Mouse (Mus musculus) midbrain, embryonic 16.5 days (tissue): ENCODE measurements at regions not wholly inside any gene's neighbourhood (a gene's known extent, or its start where the extent isn't known, plus 50 kb on each side); places are given as distances from the start of the nearest gene placed in this dataset.

Experiments used
- ATAC-seq: fragments of 200-750 bp; cut with Nextera tagmentation; 2 replicates; pipeline ENCODE4 v1.8.0; 2017; ENCODE audit warnings: moderate TSS enrichment
- H3K27ac ChIP-seq: fragments of 300-500 bp; sonication (generic); 2 replicates; pipeline ENCODE4 v1.5.1; 2014; ENCODE audit warnings: mild to moderate bottlenecking, low read length, mixed read lengths
- H3K27me3 ChIP-seq: fragments of 300-500 bp; sonication (generic); 2 replicates; pipeline ENCODE4 v1.6.1; 2014; ENCODE audit warnings: low read depth, low read length, mixed read lengths; ENCODE audit not compliant: control insufficient read depth, insufficient read depth
- H3K36me3 ChIP-seq: fragments of 300-500 bp; sonication (generic); 2 replicates; pipeline ENCODE4 v1.6.1; 2014; ENCODE audit warnings: mild to moderate bottlenecking, low read length, moderate library complexity, mixed read lengths; ENCODE audit not compliant: control insufficient read depth, insufficient read depth
- H3K4me1 ChIP-seq: fragments of 300-500 bp; sonication (generic); 2 replicates; pipeline ENCODE4 v1.6.1; 2014; ENCODE audit warnings: mild to moderate bottlenecking, low read length, mixed read lengths; ENCODE audit not compliant: control insufficient read depth, insufficient read depth
- H3K4me2 ChIP-seq: fragments of 300-500 bp; sonication (generic); 2 replicates; pipeline ENCODE4 v1.6.1; 2014; ENCODE audit warnings: mild to moderate bottlenecking, low read length, mixed read lengths
- H3K4me3 ChIP-seq: fragments of 300-500 bp; sonication (generic); 2 replicates; pipeline ENCODE4 v1.5.1; 2014; ENCODE audit warnings: low read depth, mild to moderate bottlenecking, low read length, moderate library complexity, mixed read lengths
- H3K9ac ChIP-seq: fragments of 300-500 bp; sonication (generic); 2 replicates; pipeline ENCODE4 v1.6.1; 2014; ENCODE audit warnings: low read depth, low read length, mixed read lengths
- H3K9me3 ChIP-seq: fragments of 300-500 bp; sonication (generic); replicated peaks from 2 replicates; pipeline ENCODE4 v1.6.1; 2014; ENCODE audit warnings: mild to moderate bottlenecking, low read length, mixed read lengths; ENCODE audit not compliant: control insufficient read depth, poor library complexity, severe bottlenecking
- WGBS: fragments of 180-500 bp; shearing (Covaris S2); extraction: QIAGEN DNeasy Blood & Tissue Kit; methylation state at CpG from one replicate; pipeline ENCODE4 v1.1.7; 2014; 5-methylcytosine and 5-hydroxymethylcytosine counted together

DNA sequence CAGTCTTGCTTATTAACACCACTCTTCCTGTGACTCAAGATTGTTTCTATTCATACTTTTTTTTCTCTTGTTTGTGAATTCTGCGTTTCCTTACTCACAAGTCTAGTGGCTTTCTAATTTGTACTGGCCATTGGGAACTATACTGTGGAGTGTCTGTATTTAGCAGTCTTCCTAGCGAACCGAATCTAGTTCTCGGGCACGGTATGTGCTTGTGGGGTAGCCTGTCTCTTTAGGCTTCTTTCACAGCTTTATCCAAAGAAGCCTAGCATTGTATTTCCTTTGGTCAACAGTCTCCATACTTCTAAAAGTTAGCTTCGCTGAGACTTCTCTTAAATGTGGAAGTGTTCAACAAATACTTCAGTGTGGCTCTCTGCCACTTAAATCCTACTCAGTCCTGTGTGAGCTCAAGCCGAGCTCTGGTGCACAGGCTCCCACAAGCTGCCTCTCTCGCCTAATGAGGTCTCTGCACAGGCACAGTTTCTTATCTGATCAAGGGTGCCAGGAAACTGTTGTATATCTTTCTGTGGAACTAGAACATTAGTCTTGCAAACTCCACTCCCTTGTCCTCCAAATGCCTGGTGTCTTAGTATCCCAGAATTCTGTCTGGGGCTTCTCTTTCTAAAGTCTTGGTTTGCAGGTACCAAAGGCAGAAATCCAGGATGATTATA is 171.9 kb upstream of the Slco3a1 start:
- no peak overlapping the region for H3K4me3 ChIP-seq
- no peak for ATAC-seq
- no peaks in the 10 kb centered on the region for H3K9me3 ChIP-seq
- H3K4me2 ChIP-seq = no peak overlapping the region
- 70% methylated on average over 8 of the region's 8 CpGs for WGBS
- no peak overlapping the region for H3K27ac ChIP-seq
- H3K36me3 ChIP-seq = no peaks in the 10 kb centered on the region
- no peaks in the 10 kb centered on the region for H3K4me1 ChIP-seq
- H3K9ac ChIP-seq = no peak overlapping the region
- no peaks in the 10 kb centered on the region for H3K27me3 ChIP-seq

- 97% methylated on average over 14 of the region's 14 CpGs for WGBS
- no peak overlapping the region for H3K4me2 ChIP-seq
Observed at GRCm38 (mm10) chr7:74719321-74719720, 164.7 kb upstream of the Slco3a1 start.

GRCm38 (mm10) chr7:74709993-74710581 is 155.5 kb upstream of the Slco3a1 start:
- Histone ChIP-seq H3K4me1 (peaks cover 8% of the 10 kb centered on the region), H3K27me3 (no peaks in the 10 kb centered on the region), H3K4me2 (no peak overlapping the region), H3K36me3 (no peaks in the 10 kb centered on the region), H3K4me3 (no peak overlapping the region), H3K9me3 (no peaks in the 10 kb centered on the region), H3K9ac (no peak overlapping the region), H3K27ac (0 out of 2 replicates have a peak overlapping the region, but pooled peaks have one; percentile 11)
- 11% methylated on average over 7 of the region's 7 CpGs for WGBS
- ATAC-seq = no peak

More at GRCm38 (mm10) chr7:74719321-74719720, 164.7 kb upstream of the Slco3a1 start:
- ATAC-seq = no peak
- H3K27ac ChIP-seq = no peak overlapping the region
- no peaks in the 10 kb centered on the region for H3K9me3 ChIP-seq
- no peaks in the 10 kb centered on the region for H3K36me3 ChIP-seq
- H3K4me3 ChIP-seq = no peak overlapping the region
- no peaks in the 10 kb centered on the region for H3K27me3 ChIP-seq
- H3K9ac ChIP-seq = no peak overlapping the region
- no peaks in the 10 kb centered on the region for H3K4me1 ChIP-seq

DNA sequence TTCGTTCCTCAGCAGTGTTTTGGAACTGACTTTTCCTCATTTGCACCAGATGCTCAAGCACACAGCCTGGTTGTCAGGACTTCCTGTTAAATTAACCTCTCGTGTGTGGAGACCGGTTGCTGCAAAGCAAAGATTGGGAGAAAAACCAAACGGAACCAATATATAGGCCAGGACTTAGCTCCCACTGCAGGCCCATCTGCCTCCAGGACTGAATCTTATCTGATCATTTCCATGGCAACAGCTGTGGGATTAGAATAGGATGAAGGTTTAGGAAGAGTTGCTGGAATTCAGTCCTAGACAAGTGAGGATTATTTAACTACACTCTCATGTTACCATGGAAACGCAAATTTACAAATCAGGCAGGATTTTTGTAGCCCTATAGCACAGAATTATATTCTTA is 154.4 kb upstream of the Slco3a1 start:
- no peak overlapping the region for H3K9ac ChIP-seq
- 17% methylated on average over 5 of the region's 5 CpGs for WGBS
- H3K4me2 ChIP-seq = no peak overlapping the region
- peak; percentile 93 for ATAC-seq
- peak overlapping the region; percentile 83 for H3K27ac ChIP-seq
- H3K36me3 ChIP-seq = no peaks in the 10 kb centered on the region
- H3K4me1 ChIP-seq = peaks cover 8% of the 10 kb centered on the region
- no peaks in the 10 kb centered on the region for H3K9me3 ChIP-seq
- H3K27me3 ChIP-seq = no peaks in the 10 kb centered on the region
- no peak overlapping the region for H3K4me3 ChIP-seq

DNA sequence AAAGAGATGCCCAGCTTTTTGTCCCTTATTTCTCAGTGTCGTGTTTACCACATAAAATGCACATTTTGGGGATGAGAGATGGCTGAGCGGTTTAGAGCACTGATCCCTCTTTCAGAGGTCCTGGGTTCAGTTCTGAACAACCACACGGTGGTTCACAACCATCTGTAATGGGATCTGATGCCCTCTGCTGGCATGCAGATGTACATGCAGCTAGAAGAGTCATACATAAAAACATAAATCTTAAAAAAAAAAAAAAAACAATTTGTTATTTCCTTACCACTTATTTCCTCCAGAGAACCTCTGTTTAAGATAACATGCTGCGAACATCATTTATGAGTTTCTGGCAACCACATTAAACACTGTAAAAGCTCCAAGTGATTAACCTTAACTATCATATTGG is 149.0 kb upstream of the Slco3a1 start:
- H3K36me3 ChIP-seq = no peaks in the 10 kb centered on the region
- no peak overlapping the region for H3K4me3 ChIP-seq
- WGBS = 79% methylated on average over 4 of the region's 4 CpGs
- no peak overlapping the region for H3K27ac ChIP-seq
- no peak overlapping the region for H3K9ac ChIP-seq
- ATAC-seq = no peak
- H3K4me2 ChIP-seq = no peak overlapping the region
- no peaks in the 10 kb centered on the region; the same call in 1 of the 2 replicates for H3K9me3 ChIP-seq
- H3K4me1 ChIP-seq = no peaks in the 10 kb centered on the region
- no peaks in the 10 kb centered on the region for H3K27me3 ChIP-seq

GRCm38 (mm10) chr7:74697794-74698354 is 143.3 kb upstream of the Slco3a1 start:
- Histone ChIP-seq H3K27me3 (no peaks in the 10 kb centered on the region), H3K4me3 (no peak overlapping the region), H3K4me2 (no peak overlapping the region), H3K27ac (no peak overlapping the region), H3K9ac (no peak overlapping the region), H3K36me3 (no peaks in the 10 kb centered on the region), H3K9me3 (no peaks in the 10 kb centered on the region), H3K4me1 (no peaks in the 10 kb centered on the region)
- 68% methylated on average over 3 of the region's 3 CpGs for WGBS
- ATAC-seq = no peak

DNA sequence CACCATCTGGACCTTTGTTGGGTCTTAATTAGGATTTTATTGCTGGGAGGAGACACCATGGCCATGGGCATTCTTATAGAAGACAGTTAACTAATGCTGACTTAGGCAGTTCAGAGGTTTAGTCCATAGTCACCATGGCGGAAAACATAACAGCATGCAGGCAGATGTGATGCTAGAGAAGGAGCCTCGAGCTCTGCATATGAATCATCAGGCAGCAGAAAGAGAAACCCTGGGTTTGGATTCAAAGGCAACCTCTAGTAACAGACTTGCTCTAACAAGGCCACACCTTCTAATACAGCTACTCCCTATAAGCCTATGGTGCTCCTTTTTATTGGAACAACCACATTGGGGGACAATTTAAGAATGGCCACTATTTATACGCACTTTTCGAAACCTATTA is 141.7 kb upstream of the Slco3a1 start:
- no peak overlapping the region for H3K27ac ChIP-seq
- no peak overlapping the region for H3K4me2 ChIP-seq
- H3K4me3 ChIP-seq = no peak overlapping the region
- no peak for ATAC-seq
- no peaks in the 10 kb centered on the region for H3K27me3 ChIP-seq
- H3K4me1 ChIP-seq = no peaks in the 10 kb centered on the region
- 94% methylated on average over 4 of the region's 4 CpGs for WGBS
- no peaks in the 10 kb centered on the region for H3K36me3 ChIP-seq
- no peaks in the 10 kb centered on the region for H3K9me3 ChIP-seq
- H3K9ac ChIP-seq = no peak overlapping the region

- no peaks in the 10 kb centered on the region for H3K36me3 ChIP-seq
- no peaks in the 10 kb centered on the region for H3K4me1 ChIP-seq
- no peak overlapping the region for H3K27ac ChIP-seq
- 79% methylated on average over 3 of the region's 3 CpGs for WGBS
- no peak for ATAC-seq
- no peaks in the 10 kb centered on the region for H3K9me3 ChIP-seq
- H3K9ac ChIP-seq = no peak overlapping the region
- H3K4me3 ChIP-seq = no peak overlapping the region
- no peak overlapping the region for H3K4me2 ChIP-seq
- H3K27me3 ChIP-seq = no peaks in the 10 kb centered on the region
Observed at GRCm38 (mm10) chr7:74693049-74693448, 138.5 kb upstream of the Slco3a1 start.

DNA sequence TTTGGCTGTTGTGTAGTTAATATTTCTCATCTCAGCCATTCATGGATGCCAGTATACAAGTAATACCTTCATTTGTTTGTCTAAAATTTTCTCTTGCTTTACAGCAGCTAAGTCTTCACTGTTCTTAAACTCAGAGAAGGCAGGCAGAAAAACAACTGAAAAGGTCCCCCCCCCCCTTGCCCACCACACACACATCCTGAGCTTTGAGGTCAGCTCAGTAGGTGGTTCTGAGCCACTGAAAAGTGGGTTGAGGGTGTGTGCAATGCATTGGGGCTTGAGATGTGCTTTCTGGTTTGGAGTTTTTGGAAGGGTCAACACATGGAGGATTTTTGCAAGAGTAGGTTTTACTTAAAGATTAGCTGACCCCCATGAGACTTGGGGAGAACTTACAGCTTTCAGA is 136.1 kb upstream of the Slco3a1 start:
- Histone ChIP-seq H3K4me2 (no peak overlapping the region), H3K4me1 (no peaks in the 10 kb centered on the region), H3K9ac (no peak overlapping the region), H3K4me3 (no peak overlapping the region), H3K27ac (no peak overlapping the region), H3K9me3 (no peaks in the 10 kb centered on the region), H3K27me3 (no peaks in the 10 kb centered on the region), H3K36me3 (no peaks in the 10 kb centered on the region)
- no peak for ATAC-seq
